Mouse (Mus musculus): ENCODE results near the gene Sdhaf4.

Sdhaf4 gene

GRCm38 (mm10) chr1:23955539-23955938 lies 49.9 kb downstream of the Sdhaf4 start:
- DNase-seq (ENCODE audit: low spot score in 2 of 2), result no peak

DNA sequence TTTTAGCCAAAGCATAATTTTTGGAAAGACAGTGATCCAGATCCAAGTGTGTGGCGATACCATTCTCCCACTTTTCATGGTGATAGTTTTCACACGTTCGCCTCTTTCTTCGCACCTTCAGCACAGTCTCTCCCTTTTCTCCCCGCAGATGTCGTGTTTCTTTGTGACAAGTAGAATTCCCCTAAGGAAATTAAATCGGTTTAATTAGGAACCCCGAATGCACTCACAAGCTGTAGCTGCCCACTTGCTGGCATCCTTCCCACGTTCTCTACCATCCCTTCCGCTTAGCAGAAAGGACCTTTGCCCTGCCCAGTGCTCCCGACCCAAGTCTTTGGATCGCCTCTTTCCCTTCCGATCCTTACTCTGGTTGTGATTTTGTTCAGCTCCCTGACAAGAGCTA lies 51.5 kb downstream of the Sdhaf4 start:
- DNase-seq (ENCODE audit: low spot score in 2 of 2), result no peak

DNA sequence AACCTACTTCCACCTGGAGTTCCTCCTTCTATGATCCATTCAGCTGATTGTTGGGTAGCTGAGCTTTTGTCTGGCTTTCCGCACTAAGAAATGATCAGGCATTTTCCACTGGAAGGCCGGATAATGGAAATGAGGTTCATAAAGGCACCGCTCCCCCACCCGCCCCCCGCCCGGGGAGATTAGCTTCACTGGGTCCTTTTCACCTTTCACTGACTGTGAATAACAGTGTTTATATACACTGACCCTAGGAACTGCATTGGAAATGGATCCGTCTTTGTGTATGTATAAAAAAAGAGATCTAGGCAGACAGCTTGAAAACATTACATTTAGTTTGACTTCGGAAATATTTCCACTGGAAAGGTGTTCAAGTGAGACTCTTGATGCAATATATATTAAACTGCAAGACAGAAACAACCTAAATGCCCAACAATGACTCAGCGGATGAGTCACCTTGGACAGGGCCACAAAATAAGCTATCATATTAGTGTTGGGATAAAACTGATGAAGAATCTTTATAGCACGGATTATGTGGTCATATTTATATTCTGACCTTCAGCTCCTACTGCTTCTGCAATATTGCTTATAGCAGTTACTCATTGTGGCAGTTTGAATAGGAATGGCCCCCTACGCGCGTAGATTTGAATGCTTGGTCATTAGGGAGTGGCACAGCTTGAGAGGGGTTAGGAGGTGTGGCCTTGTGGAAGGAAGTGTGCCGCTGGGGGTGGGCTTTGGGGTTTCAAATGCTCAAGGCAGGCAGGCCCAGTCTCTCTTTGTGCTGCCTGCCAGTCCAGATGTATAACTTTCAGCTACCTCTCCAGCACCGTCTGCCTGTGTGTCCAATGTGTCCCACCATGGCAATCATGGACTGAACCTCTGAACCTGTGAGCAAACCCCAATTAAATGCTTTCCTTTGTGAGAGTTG lies 56.4 kb downstream of the Sdhaf4 start:
- DNase-seq (ENCODE audit: low spot score in 2 of 2), result no peak

GRCm38 (mm10) chr1:23948290-23948689 lies 57.2 kb downstream of the Sdhaf4 start:
- DNase-seq (ENCODE audit: low spot score in 2 of 2), result no peak
